Comparison of ENCODE assay signal across 8 mouse cellular contexts in genomic region chr2:165326304-165327190, GRCm38 (mm10). TPM values are rescaled to one million over a fixed set of nuclear protein-coding genes. Genes with fewer than 3 reads are reported as not detected.
DNase-seq lines count a peak whose midpoint lies in the region; ATAC-seq and TF ChIP-seq lines count a peak whose summit lies in the region.

Gene Elmo2, minus strand, starts transcription at chr2:165326479.

- peak within 1 kb of the TSS; percentile 87 for H3K9ac ChIP-seq in embryonic facial prominence, embryonic 14.5 days (ENCODE audit: low read depth, low read length)
- peak within 1 kb of the TSS; percentile 89 for H3K9ac ChIP-seq in heart, adult 2 months (ENCODE audit: low read depth, low read length)
- peak within 1 kb of the TSS; percentile 94 for H3K9ac ChIP-seq in limb, embryonic 13.5 days
- H3K9ac ChIP-seq in midbrain, embryonic 16.5 days (ENCODE audit: low read depth, low read length): peak within 1 kb of the TSS; percentile 82

- peaks cover 3% of the 10 kb centered on the region for H3K79me2 ChIP-seq in heart, adult 2 months (replicated peaks; ENCODE audit: control insufficient read depth, insufficient read depth, low read length)

- no peak for TF ChIP-seq EP300 in heart, adult 2 months (IDR thresholded peaks at IDR 0.05; ENCODE audit: insufficient read depth, low read depth, low read length)

- DNase-seq in 3T3-L1 (ENCODE audit: low read depth, low spot score): peak; percentile 97
- DNase-seq in adrenal gland, postnatal 4 days (ENCODE audit: low spot score in 2 of 2): peak; percentile 87 to 93
- DNase-seq in embryonic facial prominence, embryonic 14.5 days (ENCODE audit: low spot score): peak; percentile 98
- DNase-seq in heart, adult 2 months: peak; percentile 98
- peak; percentile 98 to 99 for DNase-seq in kidney, adult 8-10 months
- DNase-seq in spleen, postnatal 10 days (ENCODE audit: low spot score in 2 of 2): peak; percentile 95 to 98

- intact Hi-C loops in heart, adult 2 months (cut with DNase I): loop anchor here (5.0 kb wide), 1 partner anchor 39 kb away; the partner anchor contains the start of gene Slc35c2

- H3K27ac ChIP-seq in embryonic facial prominence, embryonic 14.5 days (replicated peaks; ENCODE audit: low read depth, low read length): peak within 1 kb of the TSS; percentile 62
- H3K27ac ChIP-seq in heart, adult 2 months: peak within 1 kb of the TSS; percentile 80
- peak within 1 kb of the TSS; percentile 67 for H3K27ac ChIP-seq in limb, embryonic 13.5 days
- peak within 1 kb of the TSS; percentile 97 for H3K27ac ChIP-seq in midbrain, embryonic 16.5 days (ENCODE audit: low read length)

- peak; percentile 62 for TF ChIP-seq POLR2A in heart, adult 2 months (IDR thresholded peaks at IDR 0.05; ENCODE audit: insufficient read depth, low read depth, low read length)

- H3K27me3 ChIP-seq in embryonic facial prominence, embryonic 14.5 days (replicated peaks; ENCODE audit: control insufficient read depth, insufficient read depth, low read length): no peaks in the 10 kb centered on the region
- no peaks in the 10 kb centered on the region for H3K27me3 ChIP-seq in heart, adult 2 months (ENCODE audit: control insufficient read depth, insufficient read depth, low read length)
- 0 out of 2 replicates have a peak, but pooled peaks cover 8% of the 10 kb centered on the region for H3K27me3 ChIP-seq in limb, embryonic 13.5 days
- H3K27me3 ChIP-seq in midbrain, embryonic 16.5 days (ENCODE audit: control insufficient read depth, insufficient read depth, low read depth, low read length): no peaks in the 10 kb centered on the region

- peak within 1 kb of the TSS; percentile 89 for H3K4me3 ChIP-seq in embryonic facial prominence, embryonic 14.5 days (ENCODE audit: low read depth, low read length)
- peak within 1 kb of the TSS; percentile 99 for H3K4me3 ChIP-seq in heart, adult 2 months
- H3K4me3 ChIP-seq in limb, embryonic 13.5 days: peak within 1 kb of the TSS; percentile 94
- peak within 1 kb of the TSS; percentile 66 for H3K4me3 ChIP-seq in midbrain, embryonic 16.5 days (ENCODE audit: low read depth, low read length)

- peak; percentile 98 for ATAC-seq in embryonic facial prominence, embryonic 14.5 days (ENCODE audit: low read depth)
- peak; percentile 100 for ATAC-seq in limb, embryonic 13.5 days (ENCODE audit: low FRiP score, low read depth)
- ATAC-seq in midbrain, embryonic 16.5 days: peak; percentile 98

- H3K36me3 ChIP-seq in embryonic facial prominence, embryonic 14.5 days (ENCODE audit: control insufficient read depth, insufficient read depth, low read length): no peaks in the 10 kb centered on the region
- H3K36me3 ChIP-seq in heart, adult 2 months (ENCODE audit: control insufficient read depth, insufficient read depth, low read length): no peaks in the 10 kb centered on the region
- 0 out of 2 replicates have a peak, but pooled peaks cover 3% of the 10 kb centered on the region for H3K36me3 ChIP-seq in limb, embryonic 13.5 days
- H3K36me3 ChIP-seq in midbrain, embryonic 16.5 days (ENCODE audit: control insufficient read depth, insufficient read depth, low read length): no peaks in the 10 kb centered on the region

- TF ChIP-seq CTCF in heart, adult 2 months (IDR thresholded peaks at IDR 0.05): no peak

- peaks cover 34% of the 10 kb centered on the region for H3K4me1 ChIP-seq in embryonic facial prominence, embryonic 14.5 days (ENCODE audit: control insufficient read depth, insufficient read depth, low read length)
- H3K4me1 ChIP-seq in heart, adult 2 months (ENCODE audit: control insufficient read depth, insufficient read depth, low read length): peaks cover 20% of the 10 kb centered on the region
- H3K4me1 ChIP-seq in limb, embryonic 13.5 days: peaks cover 35% of the 10 kb centered on the region
- H3K4me1 ChIP-seq in midbrain, embryonic 16.5 days (ENCODE audit: control insufficient read depth, insufficient read depth, low read length): peaks cover 40% of the 10 kb centered on the region

- 0 out of 2 replicates have a peak, but pooled peaks cover 4% of the 10 kb centered on the region for H3K9me3 ChIP-seq in embryonic facial prominence, embryonic 14.5 days (ENCODE audit: control insufficient read depth, low read length)
- peaks cover 3% of the 10 kb centered on the region; the same call in 1 of the 2 replicates for H3K9me3 ChIP-seq in limb, embryonic 13.5 days
- no peaks in the 10 kb centered on the region for H3K9me3 ChIP-seq in midbrain, embryonic 16.5 days (replicated peaks; ENCODE audit: control insufficient read depth, low read length, poor library complexity, severe bottlenecking)

- H3K4me2 ChIP-seq in embryonic facial prominence, embryonic 14.5 days (ENCODE audit: low read depth, low read length): peak within 1 kb of the TSS; percentile 87
- peak within 1 kb of the TSS; percentile 94 for H3K4me2 ChIP-seq in limb, embryonic 13.5 days (replicated peaks)
- H3K4me2 ChIP-seq in midbrain, embryonic 16.5 days (ENCODE audit: low read length): peak within 1 kb of the TSS; percentile 81

- WGBS in embryonic facial prominence, embryonic 14.5 days: under 1% methylated on average over 39 of the region's 55 CpGs
- WGBS in heart, adult 2 months: under 1% methylated on average over 51 of the region's 55 CpGs
- WGBS in limb, embryonic 13.5 days: under 1% methylated on average over 55 of the region's 55 CpGs
- under 1% methylated on average over 53 of the region's 55 CpGs for WGBS in midbrain, embryonic 16.5 days

RNA-seq across cellular contexts. Expression of gene Elmo2, which starts in this region (rescaled TPM):
- total RNA-seq in adrenal gland, postnatal 4 days (2021): 10 to 100 TPM; 37.3 to 45.7 TPM
- 70.6 and 77.3 TPM in 2 replicates for polyA plus RNA-seq in embryonic facial prominence, embryonic 14.5 days (2014; fragmentation: Nextera tagmentation; extraction: Ambion mirVana)
- 10 to 100 TPM; 13.9 to 14.8 TPM for total RNA-seq in heart, adult 2 months (2021)
- polyA plus RNA-seq in heart, adult 2 months (2012; rRNA removed): 36.3 and 39.0 TPM in 2 replicates
- 83.0 and 86.4 TPM in 2 replicates for polyA plus RNA-seq in limb, embryonic 13.5 days (2015; fragmentation: Nextera tagmentation; extraction: Ambion mirVana)
- 108 and 112 TPM in 2 replicates for polyA plus RNA-seq in midbrain, embryonic 16.5 days (2015; fragmentation: Nextera tagmentation; extraction: Ambion mirVana)

Comparison
In these comparisons a context has a peak if more than half of its experiments do, and no peak if none do; other contexts are left out.
1. Peak in every context shown above with its lines: DNase-seq, ATAC-seq, H3K4me3 ChIP-seq and H3K27ac ChIP-seq.